Mouse (Mus musculus) CH12.LX (cell line): ENCODE results near the gene Endou. TPM values are rescaled to one million over a fixed set of nuclear protein-coding genes. Genes with fewer than 3 reads are reported as not detected.
"Not testable (repeated sequence)": the region's sequence is repeated elsewhere in the genome, so short reads cannot be mapped to it uniquely, and the experiment has no call there.

Source experiments
- DNase-seq: peaks from one replicate; pipeline ENCODE4 v3.0.0-alpha.2; 2013; ENCODE audit errors: extremely low read depth
- H3K27ac ChIP-seq: 2 replicates; pipeline ENCODE4 v1.5.1; 2012; ENCODE audit warnings: low read depth, mild to moderate bottlenecking, control low read depth, moderate library complexity; ENCODE audit not compliant: insufficient read depth
- H3K27me3 ChIP-seq: replicated peaks from 2 replicates; pipeline ENCODE3; 2012; ENCODE audit warnings: inconsistent platforms
- H3K36me3 ChIP-seq, 2 experiments: replicated peaks in 1 of 2; 2 replicates each; pipeline versions ENCODE3 to v1.6.1; 2012; ENCODE audit warnings: inconsistent platforms in 1 of 2, low read length in 1 of 2, mild to moderate bottlenecking in 1 of 2, mixed read lengths in 1 of 2, moderate library complexity in 1 of 2; ENCODE audit not compliant: control insufficient read depth in 1 of 2, insufficient read depth in 1 of 2
- H3K4me1 ChIP-seq, 2 experiments: 2 replicates each; pipeline ENCODE4 v1.6.1; 2012; ENCODE audit warnings: inconsistent platforms in 1 of 2, moderate library complexity in 1 of 2; ENCODE audit not compliant: insufficient read depth in 2 of 2, control insufficient read depth in 1 of 2
- H3K4me2 ChIP-seq: 2 replicates; pipeline ENCODE4 v1.6.1; 2012; ENCODE audit warnings: low read depth, mild to moderate bottlenecking, control low read depth; ENCODE audit not compliant: poor library complexity, insufficient read depth, severe bottlenecking
- H3K4me3 ChIP-seq, 3 experiments: fragments of 150-350 bp in 1 of 3; sonication (generic) in 1 of 3; replicated peaks in 1 of 3; 2 replicates each; pipeline versions ENCODE3 to v1.5.1; 2011 to 2012; ENCODE audit warnings: low read depth in 2 of 3, low read length in 2 of 3, mild to moderate bottlenecking in 2 of 3, moderate library complexity in 2 of 3, control low read depth in 1 of 3, improper control_type of control experiment in 1 of 3, inconsistent platforms in 1 of 3, mixed read lengths in 1 of 3; ENCODE audit not compliant: poor library complexity in 1 of 3
- H3K79me2 ChIP-seq: replicated peaks from 2 replicates; pipeline ENCODE4 v1.6.1; 2012; ENCODE audit warnings: mild to moderate bottlenecking, moderate library complexity; ENCODE audit not compliant: control insufficient read depth, poor library complexity, insufficient read depth, severe bottlenecking; ENCODE audit errors: extremely low read depth
- H3K9ac ChIP-seq: 2 replicates; pipeline ENCODE4 v1.6.1; 2012; ENCODE audit warnings: low read depth, mild to moderate bottlenecking, control low read depth, moderate library complexity; ENCODE audit not compliant: insufficient read depth
- H3K9me3 ChIP-seq: replicated peaks from 2 replicates; pipeline ENCODE3; 2012; ENCODE audit warnings: low read length, inconsistent platforms, mixed read lengths
- CHD1 ChIP-seq: IDR thresholded peaks from 2 replicates; pipeline ENCODE4 v1.6.1; 2012; ENCODE audit warnings: low read depth, low read length, improper control_type of control experiment, inconsistent platforms
- E2F4 ChIP-seq: IDR thresholded peaks from 2 replicates; pipeline ENCODE4 v1.6.1; 2011; ENCODE audit warnings: low read depth, low read length, improper control_type of control experiment; ENCODE audit not compliant: insufficient replicate concordance
- ELF1 ChIP-seq: IDR thresholded peaks from 2 replicates; pipeline ENCODE4 v1.6.1; 2014; ENCODE audit warnings: low read depth, mild to moderate bottlenecking, inconsistent platforms, low read length, improper control_type of control experiment
- ETS1 ChIP-seq: conservative IDR thresholded peaks from 2 replicates; pipeline ENCODE4 v1.6.1; 2012; ENCODE audit warnings: low read depth, mild to moderate bottlenecking, inconsistent platforms, low read length, improper control_type of control experiment, moderate library complexity
- HCFC1 ChIP-seq: IDR thresholded peaks from 2 replicates; pipeline ENCODE4 v1.6.1; 2012; ENCODE audit warnings: low read depth, mild to moderate bottlenecking, inconsistent platforms, low read length, improper control_type of control experiment
- JUND ChIP-seq: conservative IDR thresholded peaks from 2 replicates; pipeline ENCODE4 v1.6.1; 2011; ENCODE audit warnings: low read depth, low read length, improper control_type of control experiment
- MAFK ChIP-seq: IDR thresholded peaks from 2 replicates; pipeline ENCODE4 v1.6.1; 2011; ENCODE audit warnings: low read length, improper control_type of control experiment; ENCODE audit not compliant: insufficient replicate concordance
- MXI1 ChIP-seq: IDR thresholded peaks from 2 replicates; pipeline ENCODE4 v1.6.1; 2011; ENCODE audit warnings: mild to moderate bottlenecking, low read depth, low read length, improper control_type of control experiment
- MYC ChIP-seq: IDR thresholded peaks from 2 replicates; pipeline ENCODE4 v1.6.1; 2011; ENCODE audit warnings: low read depth, mild to moderate bottlenecking, improper control_type of control experiment, low read length
- NELFE ChIP-seq: IDR thresholded peaks from 2 replicates; pipeline ENCODE4 v1.6.1; 2011; ENCODE audit warnings: low read depth, low read length, improper control_type of control experiment
- NRF1 ChIP-seq: IDR thresholded peaks from 2 replicates; pipeline ENCODE4 v1.6.1; 2014; ENCODE audit warnings: low read depth, mild to moderate bottlenecking, inconsistent platforms, low read length, improper control_type of control experiment, moderate library complexity
- PAX5 ChIP-seq: IDR thresholded peaks from 2 replicates; pipeline ENCODE4 v1.6.1; 2012; ENCODE audit warnings: low read length, inconsistent platforms, mixed read lengths
- POLR2AphosphoS2 ChIP-seq: IDR thresholded peaks from 2 replicates; pipeline ENCODE4 v1.6.1; 2011; ENCODE audit warnings: low read depth, low read length, improper control_type of control experiment
- RAD21 ChIP-seq: IDR thresholded peaks from 2 replicates; pipeline ENCODE4 v1.6.1; 2011; ENCODE audit warnings: low read depth, mild to moderate bottlenecking, low read length, improper control_type of control experiment, moderate library complexity
- RCOR1 ChIP-seq: conservative IDR thresholded peaks from 2 replicates; pipeline ENCODE4 v1.6.1; 2012; ENCODE audit warnings: low read depth, mild to moderate bottlenecking, inconsistent platforms, low read length, improper control_type of control experiment
- TBP ChIP-seq: conservative IDR thresholded peaks from 2 replicates; pipeline ENCODE4 v1.6.1; 2011; ENCODE audit warnings: low read depth, low read length, improper control_type of control experiment
- USF1 ChIP-seq: IDR thresholded peaks from 2 replicates; pipeline ENCODE4 v1.6.1; 2014; ENCODE audit warnings: low read depth, mild to moderate bottlenecking, inconsistent platforms, low read length, improper control_type of control experiment
- USF2 ChIP-seq: conservative IDR thresholded peaks from 2 replicates; pipeline ENCODE4 v1.6.1; 2011; ENCODE audit warnings: low read depth, low read length, improper control_type of control experiment
- ZC3H11A ChIP-seq: IDR thresholded peaks from 2 replicates; pipeline ENCODE4 v1.6.1; 2012; ENCODE audit warnings: low read depth, mild to moderate bottlenecking, inconsistent platforms, low read length, improper control_type of control experiment
- dilution Hi-C: fragments of 300-500 bp; cut with MboI; formaldehyde crosslinking; loops from 2 replicates; pipeline ENCODE4 v1.14.3; 2020; ENCODE audit warnings: low sequenced_read_pairs; ENCODE audit not compliant: extremely low pct_unique_long_range_greater_than_20kb, extremely low pct_ligation_motif_present
- in situ Hi-C: fragments of 300-500 bp; cut with MboI; formaldehyde crosslinking; loops from 3 replicates; pipeline ENCODE4 v1.14.3; 2019; ENCODE audit warnings: low sequenced_read_pairs, low pct_ligation_motif_present, low pct_unique_long_range_greater_than_20kb, mixed read lengths
- polyA plus RNA-seq: library from polyadenylated mRNA; unstranded; fragments of >175 nt; gene quantifications from 2 replicates; pipeline ENCODE4 v1.2.1, GENCODE M21; 2012; ENCODE audit warnings: low read depth; ENCODE audit not compliant: insufficient read length
- total RNA-seq, 2 experiments: library from RNA; depleted of rRNA; stranded (reverse); fragments of 300-350 nt in 1 of 2; fragments of >200 nt in 1 of 2; gene quantifications; 2 replicates each; pipeline ENCODE4 v1.2.3; 2012 to 2014

The Endou gene
- total and polyA plus RNA-seq, 3 experiments, result 49.5 to 66.9 (median 64.0) TPM

DNA sequence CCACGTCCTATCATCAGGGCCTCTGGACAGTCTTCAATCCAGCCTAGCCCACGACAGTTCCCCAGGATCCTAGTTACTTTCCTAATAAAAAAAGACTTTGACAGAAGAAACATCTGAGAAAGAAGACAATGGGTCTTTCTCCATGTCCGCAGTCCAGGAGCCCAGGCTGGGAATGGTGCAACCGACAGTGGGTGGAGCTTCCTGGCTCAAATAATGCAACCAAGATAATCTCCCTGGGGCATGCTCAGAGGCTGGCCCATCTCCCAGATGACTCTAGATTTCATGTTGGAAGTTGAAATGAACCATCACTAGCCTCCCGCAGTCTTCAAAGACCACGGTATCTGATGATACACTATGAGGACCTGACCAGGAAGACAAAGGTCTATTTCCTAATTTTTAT lies 60.6 kb downstream of the Endou start:
- dilution Hi-C loops, result no loop called here
- no peak overlapping the region for H3K4me2 ChIP-seq
- H3K4me1 ChIP-seq, result peaks cover 6 to 11% of the 10 kb centered on the region in 2 experiments; a peak in 3 of 4 replicates
- H3K9ac ChIP-seq, result no peak overlapping the region
- no peak overlapping the region for H3K4me3 ChIP-seq
- H3K27ac ChIP-seq, result no peak overlapping the region
- H3K27me3 ChIP-seq, result no peaks in the 10 kb centered on the region
- in situ Hi-C loops, result loop anchor here (25.0 kb wide), 1 partner anchor 1267 kb away; the partner anchor contains the start of gene Tuba1b
- H3K9me3 ChIP-seq, result no peaks in the 10 kb centered on the region
- TF ChIP-seq NELFE (no peak), RCOR1 (no peak), MAFK (no peak), RAD21 (no peak), PAX5 (no peak), JUND (no peak), TBP (no peak), NRF1 (no peak), MYC (no peak), ETS1 (no peak), E2F4 (no peak), USF1 (no peak), ELF1 (no peak), MXI1 (no peak), ZC3H11A (no peak), USF2 (no peak), POLR2AphosphoS2 (no peak), HCFC1 (no peak)
- DNase-seq, result no peak
- peaks cover 25 to 40% of the 10 kb centered on the region in 2 experiments for H3K36me3 ChIP-seq
- H3K79me2 ChIP-seq, result no peaks in the 10 kb centered on the region

DNA sequence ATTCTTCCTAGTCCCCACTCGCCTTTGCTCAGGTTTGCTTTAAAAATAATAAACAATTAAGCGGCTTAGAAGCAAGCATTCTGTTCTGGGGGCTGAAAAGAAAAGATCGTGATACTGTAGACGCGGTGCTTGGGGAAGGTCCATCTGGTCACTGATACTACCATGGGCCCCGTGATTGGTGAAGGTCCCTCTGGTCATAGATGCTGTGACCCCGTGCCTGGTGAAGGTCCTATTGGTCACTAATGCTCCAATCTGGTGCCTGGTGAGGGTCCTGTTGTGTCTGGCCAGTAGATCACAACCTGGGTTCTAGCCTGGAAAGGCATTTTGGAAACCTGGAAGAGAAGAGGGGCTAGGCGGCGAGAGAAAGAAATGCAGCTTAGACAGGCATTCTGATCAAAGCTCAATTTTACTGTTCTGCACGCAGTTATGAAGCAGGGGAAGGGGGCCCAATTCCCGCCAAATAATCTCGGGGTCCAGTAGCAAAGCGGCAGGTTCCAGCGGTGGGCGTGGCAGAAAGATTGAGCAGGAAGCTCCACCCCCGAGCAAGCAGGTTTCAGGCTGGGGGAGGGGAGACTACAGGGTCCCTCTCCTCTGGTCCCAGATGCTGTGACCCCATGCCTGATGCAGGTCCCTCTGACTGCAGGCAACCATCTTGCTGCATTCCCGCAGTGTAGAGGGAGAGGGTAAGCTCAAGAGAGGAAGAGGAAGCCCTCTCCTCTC lies 62.8 kb downstream of the Endou start:
- TF ChIP-seq CHD1 (0 out of 2 replicates have a peak, but pooled peaks have one; percentile 11), NELFE (0 out of 2 replicates have a peak, but pooled peaks have one; percentile 24)
- in situ Hi-C loops, result loop anchor here (5.0 to 25.0 kb wide), 4 partner anchors 49 to 1269 kb away; partner anchors contain the start of gene Tuba1b
- H3K4me3 ChIP-seq, result peak overlapping the region in 1 of 3 experiments; percentile 21
- peak overlapping the region; percentile 3; the same call in 1 of the 2 replicates for H3K27ac ChIP-seq
- H3K4me2 ChIP-seq, result peak overlapping the region; percentile 52
- H3K79me2 ChIP-seq, DNase-seq, dilution Hi-C loops, H3K27me3 ChIP-seq, H3K9me3 ChIP-seq: not testable (repeated sequence)
- peaks cover 7 to 24% of the 10 kb centered on the region in 2 experiments; a peak in 3 of 4 replicates for H3K4me1 ChIP-seq
- peaks cover 8 to 22% of the 10 kb centered on the region in 2 experiments for H3K36me3 ChIP-seq
- H3K9ac ChIP-seq, result peak overlapping the region; percentile 31
